ENCODE assay signal across 8 mouse cellular contexts in the genomic region with DNA sequence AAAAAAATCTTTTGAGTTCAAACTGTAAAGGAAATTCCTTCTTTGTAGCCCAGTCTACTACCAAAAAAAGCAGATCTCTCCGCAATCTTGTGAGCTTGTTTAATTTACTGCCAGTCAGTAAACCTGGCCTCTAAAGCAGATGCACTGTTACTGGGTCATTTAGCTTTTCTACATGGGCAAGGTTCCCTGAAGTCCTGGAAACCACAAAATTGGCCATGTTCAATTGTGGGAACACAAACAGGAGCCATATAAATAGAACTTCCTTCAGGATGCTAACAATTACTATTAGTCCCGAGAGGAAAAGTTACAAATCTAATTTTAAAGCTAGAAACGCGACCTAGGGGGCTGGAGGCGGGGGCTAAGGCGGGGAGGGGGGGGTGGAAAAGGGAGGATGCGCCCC. TPM values are rescaled to one million over a fixed set of nuclear protein-coding genes. Genes with fewer than 3 reads are reported as not detected.
DNase-seq lines count a peak whose midpoint lies in the region; ATAC-seq and TF ChIP-seq lines count a peak whose summit lies in the region.

No protein-coding gene starts in this region.

- peaks cover 5% of the 10 kb centered on the region for H3K4me1 ChIP-seq in heart, embryonic 12.5 days (replicated peaks)
- peaks cover 27% of the 10 kb centered on the region for H3K4me1 ChIP-seq in forebrain, embryonic 10.5 days
- no peaks in the 10 kb centered on the region for H3K4me1 ChIP-seq in limb, embryonic 14.5 days (ENCODE audit: control insufficient read depth, insufficient read depth, low read length)
- H3K4me1 ChIP-seq in stomach, embryonic 16.5 days (ENCODE audit: control insufficient read depth, insufficient read depth, low read length) = peaks cover 11% of the 10 kb centered on the region; the same call in 1 of the 2 replicates

- peak overlapping the region; percentile 77 for H3K4me2 ChIP-seq in heart, embryonic 12.5 days
- peak overlapping the region; percentile 54 for H3K4me2 ChIP-seq in limb, embryonic 14.5 days (replicated peaks; ENCODE audit: low read depth, low read length, severe bottlenecking)
- peak overlapping the region; percentile 70 for H3K4me2 ChIP-seq in stomach, embryonic 16.5 days (ENCODE audit: low read depth, low read length)

- peak overlapping the region; percentile 59 for H3K4me3 ChIP-seq in heart, embryonic 12.5 days
- H3K4me3 ChIP-seq in forebrain, embryonic 10.5 days = peak overlapping the region; percentile 60
- H3K4me3 ChIP-seq in limb, embryonic 14.5 days (replicated peaks; ENCODE audit: low read length) = peak overlapping the region; percentile 43
- H3K4me3 ChIP-seq in stomach, embryonic 16.5 days (replicated peaks; ENCODE audit: low read length) = peak overlapping the region; percentile 75

- no peak for ATAC-seq in heart, embryonic 12.5 days (ENCODE audit: insufficient number of reproducible peaks, low FRiP score)
- no peak for ATAC-seq in limb, embryonic 14.5 days (ENCODE audit: low FRiP score, low read depth)
- ATAC-seq in stomach, embryonic 16.5 days (ENCODE audit: insufficient read depth, low FRiP score) = no peak

- no peaks in the 10 kb centered on the region for H3K9me3 ChIP-seq in heart, embryonic 12.5 days (replicated peaks)
- no peaks in the 10 kb centered on the region for H3K9me3 ChIP-seq in forebrain, embryonic 10.5 days
- no peaks in the 10 kb centered on the region for H3K9me3 ChIP-seq in limb, embryonic 14.5 days (ENCODE audit: control insufficient read depth, low read length)
- no peaks in the 10 kb centered on the region for H3K9me3 ChIP-seq in stomach, embryonic 16.5 days (replicated peaks; ENCODE audit: control insufficient read depth, low read length)

- no peak overlapping the region for H3K27ac ChIP-seq in heart, embryonic 12.5 days (ENCODE audit: poor library complexity, severe bottlenecking)
- peak overlapping the region; percentile 87 for H3K27ac ChIP-seq in forebrain, embryonic 10.5 days
- H3K27ac ChIP-seq in limb, embryonic 14.5 days (replicated peaks; ENCODE audit: low read depth, low read length) = no peak overlapping the region; the same call in 1 of the 2 replicates
- H3K27ac ChIP-seq in stomach, embryonic 16.5 days (ENCODE audit: low read length) = peak overlapping the region; percentile 46; the same call in 1 of the 2 replicates

- no peaks in the 10 kb centered on the region for H3K27me3 ChIP-seq in heart, embryonic 12.5 days (replicated peaks)
- no peaks in the 10 kb centered on the region for H3K27me3 ChIP-seq in forebrain, embryonic 10.5 days (ENCODE audit: poor library complexity, severe bottlenecking)
- no peaks in the 10 kb centered on the region for H3K27me3 ChIP-seq in limb, embryonic 14.5 days (ENCODE audit: control insufficient read depth, insufficient read depth, low read length)
- H3K27me3 ChIP-seq in stomach, embryonic 16.5 days (ENCODE audit: control insufficient read depth, insufficient read depth, low read length) = no peaks in the 10 kb centered on the region

- no peak for TF ChIP-seq POLR2A in limb, embryonic 14.5 days (IDR thresholded peaks at IDR 0.05; ENCODE audit: borderline replicate concordance, extremely low read depth, insufficient read depth, insufficient read length)

- peak overlapping the region; percentile 74 for H3K9ac ChIP-seq in heart, embryonic 12.5 days
- H3K9ac ChIP-seq in limb, embryonic 14.5 days (ENCODE audit: low read depth, low read length, severe bottlenecking) = peak overlapping the region; percentile 60
- H3K9ac ChIP-seq in stomach, embryonic 16.5 days (ENCODE audit: low read length) = peak overlapping the region; percentile 82

- intact Hi-C loops in heart, postnatal 14 days (cut with DNase I) = loop anchor here (10.0 kb wide), 1 partner anchor 417 kb away; no protein-coding TSS in a partner anchor

- 12% methylated on average over 7 of the region's 7 CpGs for WGBS in heart, embryonic 12.5 days
- 10% methylated on average over 7 of the region's 7 CpGs for WGBS in forebrain, embryonic 10.5 days
- under 1% methylated on average over 7 of the region's 7 CpGs for WGBS in limb, embryonic 14.5 days
- 4% methylated on average over 7 of the region's 7 CpGs for WGBS in stomach, embryonic 16.5 days

- H3K36me3 ChIP-seq in heart, embryonic 12.5 days = no peaks in the 10 kb centered on the region
- H3K36me3 ChIP-seq in forebrain, embryonic 10.5 days (replicated peaks) = no peaks in the 10 kb centered on the region
- H3K36me3 ChIP-seq in limb, embryonic 14.5 days (ENCODE audit: control insufficient read depth, insufficient read depth, low read length) = no peaks in the 10 kb centered on the region
- no peaks in the 10 kb centered on the region for H3K36me3 ChIP-seq in stomach, embryonic 16.5 days (ENCODE audit: control insufficient read depth, insufficient read depth, low read length)

- DNase-seq in heart, postnatal 14 days = no peak
- DNase-seq in MN1 (ENCODE audit: low spot score) = peak; percentile 30
- no peak for DNase-seq in forebrain, embryonic 10.5 days (ENCODE audit: extremely low spot score, low spot score)
- no peak for DNase-seq in limb, embryonic 14.5 days (ENCODE audit: low spot score)
- DNase-seq in urinary bladder, postnatal 14 days (ENCODE audit: low spot score) = no peak
- DNase-seq in layer of hippocampus, postnatal 10 days (ENCODE audit: low spot score in 2 of 2) = no peak

RNA-seq across cellular contexts. Expression of gene Kif18a, which starts 2.9 kb away (rescaled TPM):
- 14.8 and 16.2 TPM in 2 replicates for polyA plus RNA-seq in heart, embryonic 12.5 days (2016; fragmentation: Nextera tagmentation; extraction: Ambion mirVana)
- total RNA-seq in heart, postnatal 14 days (2021) = 1 to 10 TPM in 1 of 2 experiments, under 1 TPM in 1; 0.96 to 2.0 TPM
- polyA plus RNA-seq in forebrain, embryonic 10.5 days (2016; fragmentation: Nextera tagmentation; extraction: Ambion mirVana) = 34.4 and 36.8 TPM in 2 replicates
- 7.0 and 10.1 TPM in 2 replicates for polyA plus RNA-seq in limb, embryonic 14.5 days (2012; rRNA removed)
- 16.0 and 16.5 TPM in 2 replicates for polyA plus RNA-seq in limb, embryonic 14.5 days (2014; fragmentation: Nextera tagmentation; extraction: Ambion mirVana)
- 14.2 and 16.6 TPM in 2 replicates for polyA plus RNA-seq in stomach, embryonic 16.5 days (2015; fragmentation: Nextera tagmentation; extraction: Ambion mirVana)
- total RNA-seq in layer of hippocampus, postnatal 10 days (2021) = 1 to 10 TPM; 3.0 to 3.5 TPM

RNA-seq across cellular contexts. Expression of gene Mettl15, which starts 3.0 kb away (rescaled TPM):
- polyA plus RNA-seq in heart, embryonic 12.5 days (2016; fragmentation: Nextera tagmentation; extraction: Ambion mirVana) = 12.3 and 16.0 TPM in 2 replicates
- 10 to 100 TPM; 11.6 to 12.6 TPM for total RNA-seq in heart, postnatal 14 days (2021)
- polyA plus RNA-seq in forebrain, embryonic 10.5 days (2016; fragmentation: Nextera tagmentation; extraction: Ambion mirVana) = 9.2 and 9.5 TPM in 2 replicates
- polyA plus RNA-seq in limb, embryonic 14.5 days (2012; rRNA removed) = 7.7 and 8.5 TPM in 2 replicates
- polyA plus RNA-seq in limb, embryonic 14.5 days (2014; fragmentation: Nextera tagmentation; extraction: Ambion mirVana) = 9.4 and 10.7 TPM in 2 replicates
- polyA plus RNA-seq in stomach, embryonic 16.5 days (2015; fragmentation: Nextera tagmentation; extraction: Ambion mirVana) = 12.7 and 13.0 TPM in 2 replicates
- 1 to 10 TPM; 6.7 to 7.5 TPM for total RNA-seq in layer of hippocampus, postnatal 10 days (2021)

Comparison
In these comparisons a context has a peak if more than half of its experiments do, and no peak if none do; other contexts are left out.
1. H3K27ac ChIP-seq: peak in forebrain, embryonic 10.5 days (single experiment) and stomach, embryonic 16.5 days (single experiment); none in heart, embryonic 12.5 days (single experiment) and limb, embryonic 14.5 days (single experiment).
2. Peak in every context shown above with its lines, with median percentiles within 50 percentile points of each other: H3K4me2 ChIP-seq, H3K4me3 ChIP-seq and H3K9ac ChIP-seq.